Mouse (Mus musculus): ENCODE measurements around the gene Rhox4g. TPM values are rescaled to one million over a fixed set of nuclear protein-coding genes. Genes with fewer than 3 reads are reported as not detected.
"Not testable (repeated sequence)": the region's sequence is repeated elsewhere in the genome, so short reads cannot be mapped to it uniquely, and the experiment has no call there.

Gene Rhox4g
- not detected in 2 replicates for polyA plus RNA-seq (2015; fragmentation: Nextera tagmentation; extraction: Ambion mirVana)

GRCm38 (mm10) chrX:37651227-37651626, at the start of gene Rhox4g:
TSS of gene Rhox4g (minus strand) at chrX:37651327.
- H3K36me3 ChIP-seq; H3K9me3 ChIP-seq; H3K4me1 ChIP-seq (replicated peaks); ATAC-seq; H3K27ac ChIP-seq; H3K27me3 ChIP-seq (replicated peaks); H3K4me2 ChIP-seq (replicated peaks); H3K9ac ChIP-seq; H3K4me3 ChIP-seq (replicated peaks): not testable (repeated sequence)
- 86% methylated on average over 17 of the region's 20 CpGs for WGBS

DNA sequence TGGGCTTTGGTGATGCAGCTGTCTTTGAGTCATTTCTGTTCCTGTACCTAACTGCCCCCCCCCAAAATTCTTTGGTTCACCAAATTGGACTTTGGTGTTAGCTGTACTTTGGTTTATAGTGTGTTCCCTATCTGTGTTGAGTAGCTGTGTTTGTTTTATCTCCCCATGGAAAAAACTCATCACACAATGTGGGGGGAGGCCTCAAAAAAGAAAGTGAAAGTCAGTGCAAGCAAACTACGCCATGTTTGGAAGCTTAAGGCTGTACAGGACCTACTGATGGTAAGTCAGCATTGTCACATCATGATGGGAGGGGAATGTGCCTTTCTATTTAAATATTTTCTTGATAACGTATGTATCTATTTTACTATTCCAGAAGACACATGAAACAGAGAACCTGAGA, 41.1 kb upstream of the Rhox4g start:
- Histone ChIP-seq H3K9me3 (no peaks in the 10 kb centered on the region), H3K4me3 (replicated peaks) (no peak overlapping the region), H3K9ac (no peak overlapping the region), H3K4me2 (replicated peaks) (no peak overlapping the region), H3K27me3 (replicated peaks) (no peaks in the 10 kb centered on the region), H3K36me3 (no peaks in the 10 kb centered on the region), H3K4me1 (replicated peaks) (no peaks in the 10 kb centered on the region), H3K27ac (no peak overlapping the region)
- 74% methylated on average over 2 of the region's 2 CpGs for WGBS
- no peak for ATAC-seq

DNA sequence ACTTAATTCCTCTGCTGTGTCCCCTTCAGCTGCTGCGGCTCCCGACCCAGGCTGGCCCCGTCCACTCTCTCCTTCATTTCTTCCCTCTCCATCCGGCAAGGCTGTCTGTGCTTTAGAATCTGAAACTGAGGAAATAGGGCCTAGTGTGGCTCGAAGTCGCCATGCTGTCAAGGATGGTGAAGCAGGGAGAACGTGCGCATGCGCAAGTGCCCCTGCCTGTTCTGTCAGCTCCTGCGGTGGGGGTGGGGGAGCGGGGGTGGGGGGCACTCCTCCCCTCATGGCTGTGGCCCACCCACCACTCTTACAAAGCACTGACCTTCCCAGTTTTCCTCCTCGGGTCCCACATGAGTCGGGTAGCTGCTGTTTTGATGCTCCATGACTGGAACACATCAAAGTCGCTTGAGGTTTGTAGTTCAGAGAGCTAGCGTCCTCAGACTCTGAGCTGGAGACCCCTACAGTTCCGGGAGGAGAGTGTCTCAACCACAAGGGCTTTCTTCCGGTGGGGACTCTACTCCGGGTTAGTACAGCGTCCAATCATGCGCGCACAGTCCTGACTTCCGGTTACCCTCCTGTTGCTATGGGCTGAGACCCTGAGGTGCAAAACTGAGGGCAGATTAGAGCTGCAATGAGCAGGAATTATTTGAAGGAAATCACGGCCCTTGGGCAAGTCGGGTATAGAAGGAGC, 32.0 kb upstream of the Rhox4g start:
- no peak for ATAC-seq
- Histone ChIP-seq H3K4me2 (replicated peaks) (no peak overlapping the region), H3K36me3 (no peaks in the 10 kb centered on the region), H3K4me1 (replicated peaks) (no peaks in the 10 kb centered on the region), H3K9me3 (no peaks in the 10 kb centered on the region), H3K27me3 (replicated peaks) (no peaks in the 10 kb centered on the region), H3K9ac (no peak overlapping the region), H3K4me3 (replicated peaks) (no peak overlapping the region), H3K27ac (no peak overlapping the region)
- WGBS: 86% methylated on average over 24 of the region's 24 CpGs

DNA sequence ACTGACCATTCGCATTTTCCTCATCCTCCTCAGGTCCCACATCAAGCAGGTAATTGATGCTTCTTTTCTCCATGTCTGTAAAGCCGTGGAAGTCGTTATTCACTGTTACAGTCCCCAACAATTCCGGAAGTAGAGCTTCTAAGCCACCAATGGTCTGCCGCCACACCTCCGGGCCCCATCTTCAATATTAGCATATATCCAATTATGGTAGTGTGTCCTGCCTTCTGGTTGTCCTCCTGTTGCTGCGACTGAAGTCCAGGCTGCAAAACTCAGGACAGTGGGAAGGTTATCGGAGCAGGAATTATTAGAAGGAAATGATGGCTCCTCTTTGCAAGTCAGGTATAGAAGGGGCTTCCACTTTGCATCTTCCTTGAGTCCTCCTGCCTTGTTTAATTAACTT, 22.1 kb upstream of the Rhox4g start, which contains the start of gene Rhox2h:
Gene Rhox2h (minus strand): TSS at position 101 of the 400 bp plus-strand sequence.
- not testable (repeated sequence) for H3K27me3 ChIP-seq (replicated peaks); H3K4me1 ChIP-seq (replicated peaks); H3K4me2 ChIP-seq (replicated peaks); H3K27ac ChIP-seq; H3K4me3 ChIP-seq (replicated peaks); H3K9me3 ChIP-seq; ATAC-seq; H3K9ac ChIP-seq; H3K36me3 ChIP-seq
- 85% methylated on average over 8 of the region's 8 CpGs for WGBS

DNA sequence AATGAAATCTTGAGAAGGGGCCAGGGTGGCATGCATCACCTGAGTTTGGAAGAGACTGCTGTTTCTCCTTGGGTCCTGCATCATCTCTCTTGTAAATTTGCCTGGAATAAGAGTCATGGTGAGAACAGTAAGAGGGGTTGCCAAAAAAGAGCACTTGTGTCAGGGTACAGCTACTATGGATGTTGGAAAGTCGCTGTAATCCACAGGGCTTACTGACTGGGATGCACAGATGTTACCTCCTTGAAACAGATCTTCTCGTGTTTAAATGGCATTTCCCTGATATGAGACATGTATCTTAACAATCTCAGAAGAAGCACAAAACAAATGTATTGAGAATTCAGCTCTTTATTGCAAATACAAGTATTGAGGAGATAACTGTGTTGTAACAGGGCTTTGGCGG, 17.5 kb upstream of the Rhox4g start, which contains the start of gene Rhox3h:
Gene Rhox3h (minus strand): TSS at position 101 of the 400 bp plus-strand sequence.
- not testable (repeated sequence) for H3K9ac ChIP-seq; ATAC-seq; H3K27ac ChIP-seq; H3K36me3 ChIP-seq; H3K4me1 ChIP-seq (replicated peaks); H3K4me3 ChIP-seq (replicated peaks); H3K4me2 ChIP-seq (replicated peaks); H3K9me3 ChIP-seq; H3K27me3 ChIP-seq (replicated peaks)
- WGBS: 88% methylated on average over 1 of the region's 3 CpGs

DNA sequence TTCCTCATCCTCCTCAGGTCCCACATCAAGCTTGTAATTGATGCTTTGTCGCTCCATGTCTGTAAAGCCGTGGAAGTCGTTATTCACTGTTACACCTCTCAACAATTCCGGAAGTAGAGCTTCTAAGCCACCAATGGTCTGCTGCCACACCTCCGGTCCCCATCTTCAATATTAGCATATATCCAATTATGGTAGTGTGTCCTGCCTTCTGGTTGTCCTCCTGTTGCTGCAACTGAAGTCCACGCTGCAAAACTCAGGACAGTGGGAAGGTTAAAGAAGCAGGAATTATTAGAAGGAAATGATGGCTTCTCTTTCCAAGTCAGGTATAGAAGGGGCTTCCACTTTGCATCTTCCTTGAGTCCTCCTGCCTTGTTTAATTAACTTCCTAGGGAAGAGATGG, 7.8 kb downstream of the Rhox4g start, which contains the start of gene Rhox2g:
Gene Rhox2g (minus strand): TSS at position 101 of the 400 bp plus-strand sequence.
- H3K36me3 ChIP-seq; H3K4me3 ChIP-seq (replicated peaks); H3K9ac ChIP-seq; ATAC-seq; H3K4me1 ChIP-seq (replicated peaks); H3K27me3 ChIP-seq (replicated peaks); H3K4me2 ChIP-seq (replicated peaks); H3K9me3 ChIP-seq; H3K27ac ChIP-seq: not testable (repeated sequence)
- WGBS: 85% methylated on average over 6 of the region's 6 CpGs

DNA sequence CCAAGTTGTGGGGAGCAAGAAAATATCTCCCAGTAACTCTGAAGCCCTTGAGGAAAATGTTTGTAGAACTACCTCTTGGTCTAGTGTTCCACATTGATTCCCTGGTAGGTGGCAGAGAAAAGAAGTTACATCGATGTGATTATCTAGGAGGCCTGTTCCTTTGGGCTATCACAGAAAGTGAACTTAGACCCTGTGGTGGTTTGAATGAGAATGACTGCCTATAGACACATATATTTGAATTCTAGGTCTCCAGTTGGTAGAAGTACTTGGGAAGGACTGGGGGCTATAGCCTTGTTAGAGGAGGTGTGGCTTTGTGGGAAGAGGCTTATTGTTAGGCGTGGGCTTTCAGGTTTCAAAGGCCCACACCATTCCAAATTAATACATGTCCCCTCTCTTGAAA, 22.6 kb downstream of the Rhox4g start, which contains the start of gene Rhox3g:
Gene Rhox3g (minus strand): TSS at position 101 of the 400 bp plus-strand sequence.
- not testable (repeated sequence) for H3K4me2 ChIP-seq (replicated peaks); H3K9ac ChIP-seq; ATAC-seq; H3K27ac ChIP-seq; H3K27me3 ChIP-seq (replicated peaks); H3K9me3 ChIP-seq; H3K4me3 ChIP-seq (replicated peaks); H3K36me3 ChIP-seq; H3K4me1 ChIP-seq (replicated peaks)
- 76% methylated on average over 2 of the region's 2 CpGs for WGBS

GRCm38 (mm10) chrX:37607604-37608003, 43.5 kb downstream of the Rhox4g start, which contains the start of gene Rhox4f:
TSS of gene Rhox4f (minus strand) at chrX:37607704.
- H3K27me3 ChIP-seq (replicated peaks); H3K9me3 ChIP-seq; H3K9ac ChIP-seq; H3K4me1 ChIP-seq (replicated peaks); H3K4me3 ChIP-seq (replicated peaks); ATAC-seq; H3K27ac ChIP-seq; H3K36me3 ChIP-seq; H3K4me2 ChIP-seq (replicated peaks): not testable (repeated sequence)
- WGBS: 90% methylated on average over 19 of the region's 19 CpGs

Other genes with a start within 250 kb of the Rhox4g start
- gene Rhox2b, start 239.3 kb downstream of the Rhox4g start, polyA plus RNA-seq (2015; fragmentation: Nextera tagmentation; extraction: Ambion mirVana): not detected in 2 replicates
- gene Rhox4b, start 218.8 kb downstream of the Rhox4g start, polyA plus RNA-seq (2015; fragmentation: Nextera tagmentation; extraction: Ambion mirVana): not detected in 2 replicates
- gene Rhox2c, start 197.6 kb downstream of the Rhox4g start, polyA plus RNA-seq (2015; fragmentation: Nextera tagmentation; extraction: Ambion mirVana): not detected in 2 replicates
- gene Rhox3c, start 192.7 kb downstream of the Rhox4g start, polyA plus RNA-seq (2015; fragmentation: Nextera tagmentation; extraction: Ambion mirVana): not detected in 2 replicates
- not detected in 2 replicates for gene Rhox4c, start 171.0 kb downstream of the Rhox4g start, polyA plus RNA-seq (2015; fragmentation: Nextera tagmentation; extraction: Ambion mirVana)
- gene Rhox2d, start 157.9 kb downstream of the Rhox4g start, polyA plus RNA-seq (2015; fragmentation: Nextera tagmentation; extraction: Ambion mirVana): not detected in 2 replicates
- gene Rhox4d, start 137.0 kb downstream of the Rhox4g start, polyA plus RNA-seq (2015; fragmentation: Nextera tagmentation; extraction: Ambion mirVana): not detected in 2 replicates
- not detected in 2 replicates for gene Rhox2e, start 120.9 kb downstream of the Rhox4g start, polyA plus RNA-seq (2015; fragmentation: Nextera tagmentation; extraction: Ambion mirVana)
- gene Rhox3e, start 109.3 kb downstream of the Rhox4g start, polyA plus RNA-seq (2015; fragmentation: Nextera tagmentation; extraction: Ambion mirVana): not detected in 2 replicates
- gene Rhox4e, start 93.9 kb downstream of the Rhox4g start, polyA plus RNA-seq (2015; fragmentation: Nextera tagmentation; extraction: Ambion mirVana): not detected in 2 replicates
- not detected in 2 replicates for gene Rhox2f, start 79.9 kb downstream of the Rhox4g start, polyA plus RNA-seq (2015; fragmentation: Nextera tagmentation; extraction: Ambion mirVana)
- not detected in 2 replicates for gene Rhox3f, start 70.3 kb downstream of the Rhox4g start, polyA plus RNA-seq (2015; fragmentation: Nextera tagmentation; extraction: Ambion mirVana)
- not detected in 2 replicates for gene Rhox4f, start 43.6 kb downstream of the Rhox4g start, polyA plus RNA-seq (2015; fragmentation: Nextera tagmentation; extraction: Ambion mirVana)
- not detected in 2 replicates for gene Rhox3g, start 22.7 kb downstream of the Rhox4g start, polyA plus RNA-seq (2015; fragmentation: Nextera tagmentation; extraction: Ambion mirVana)
- gene Rhox2g, start 7.9 kb downstream of the Rhox4g start, polyA plus RNA-seq (2015; fragmentation: Nextera tagmentation; extraction: Ambion mirVana): not detected in 2 replicates
- gene Rhox3h, start 17.4 kb upstream of the Rhox4g start, polyA plus RNA-seq (2015; fragmentation: Nextera tagmentation; extraction: Ambion mirVana): not detected in 2 replicates
- not detected in 2 replicates for gene Rhox2h, start 21.9 kb upstream of the Rhox4g start, polyA plus RNA-seq (2015; fragmentation: Nextera tagmentation; extraction: Ambion mirVana)
- gene Rhox5, start 153.5 kb upstream of the Rhox4g start, polyA plus RNA-seq (2015; fragmentation: Nextera tagmentation; extraction: Ambion mirVana): 2.8 and 2.9 TPM in 2 replicates
- gene Rhox6, start 175.6 kb upstream of the Rhox4g start, polyA plus RNA-seq (2015; fragmentation: Nextera tagmentation; extraction: Ambion mirVana): 0.14 TPM in 1 of 2 replicates, not detected in the other
- not detected in 2 replicates for gene Rhox7a, start 180.4 kb upstream of the Rhox4g start, polyA plus RNA-seq (2015; fragmentation: Nextera tagmentation; extraction: Ambion mirVana)
- gene Rhox8, start 227.6 kb upstream of the Rhox4g start, polyA plus RNA-seq (2015; fragmentation: Nextera tagmentation; extraction: Ambion mirVana): not detected in 2 replicates
- gene Rhox7b, start 245.9 kb upstream of the Rhox4g start, polyA plus RNA-seq (2015; fragmentation: Nextera tagmentation; extraction: Ambion mirVana): not detected in 2 replicates

Data from intestine, embryonic 15.5 days (tissue).